Mouse (Mus musculus): ENCODE measurements around the gene Sall1.

Sall1 gene

GRCm38 (mm10) chr8:89037536-89038236 is 6.3 kb downstream of the Sall1 start:
- no peak for DNase-seq

- no peak for DNase-seq
These were observed 11.6 kb downstream of the Sall1 start for GRCm38 (mm10) chr8:89032412-89032811.

GRCm38 (mm10) chr8:89028156-89028555 is 15.8 kb downstream of the Sall1 start:
- DNase-seq, result no peak

- DNase-seq, result no peak
These were observed 17.8 kb downstream of the Sall1 start for GRCm38 (mm10) chr8:89026139-89026520.

GRCm38 (mm10) chr8:89025281-89026138 is 18.5 kb downstream of the Sall1 start:
- DNase-seq, result no peak

- DNase-seq, result no peak
These were observed 19.2 kb downstream of the Sall1 start for GRCm38 (mm10) chr8:89024796-89025195.

DNA sequence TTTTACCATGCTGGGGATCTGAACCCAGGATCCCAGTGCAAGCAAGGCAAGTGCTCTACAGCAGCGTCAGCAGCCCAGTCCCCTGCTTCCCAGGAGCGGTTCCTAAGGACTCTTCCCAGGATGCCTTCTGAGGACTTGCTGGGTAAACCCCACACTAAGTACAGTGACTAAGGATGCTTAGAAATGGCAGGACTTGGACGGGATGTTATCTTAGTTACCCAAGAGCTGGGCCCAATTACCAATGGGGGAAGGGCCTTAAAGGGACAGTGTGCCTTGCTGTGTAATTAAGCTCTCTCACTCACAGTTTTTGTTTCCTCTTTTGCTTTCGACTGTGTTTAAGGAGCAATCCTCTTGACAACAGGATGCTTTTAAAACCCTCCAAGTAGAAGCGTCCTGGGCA is 22.8 kb downstream of the Sall1 start:
- DNase-seq, result no peak

GRCm38 (mm10) chr8:89017891-89018290 is 26.1 kb downstream of the Sall1 start:
- no peak for DNase-seq

DNA sequence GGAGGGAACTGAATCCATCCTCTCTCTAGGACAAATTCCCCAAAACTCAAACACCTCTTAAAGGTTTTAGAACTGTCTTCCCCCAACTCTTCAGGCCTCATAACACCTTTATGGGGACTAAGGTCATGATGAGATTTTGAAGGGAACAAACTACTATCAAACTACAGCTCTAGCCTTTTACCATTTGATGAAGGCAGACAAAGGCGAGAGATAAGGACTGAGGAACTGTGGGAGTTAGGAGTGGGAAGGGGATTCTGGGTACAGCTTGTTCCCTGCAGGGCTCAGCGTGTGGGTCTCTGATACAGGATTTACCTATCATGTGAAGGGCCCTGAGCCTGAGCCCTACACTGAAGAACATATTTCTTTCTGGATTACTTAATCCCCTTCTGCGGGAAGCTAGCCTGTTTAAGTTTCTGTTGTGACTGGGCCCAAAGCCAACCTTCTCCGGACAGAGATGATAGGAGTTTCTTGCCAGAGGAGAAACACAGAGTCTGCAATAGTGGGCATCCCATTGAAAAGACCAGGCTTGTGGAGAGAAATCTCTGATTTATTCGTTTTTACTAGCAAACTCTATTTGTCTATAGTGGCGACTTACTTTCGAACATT is 27.4 kb downstream of the Sall1 start:
- no peak for DNase-seq

DNA sequence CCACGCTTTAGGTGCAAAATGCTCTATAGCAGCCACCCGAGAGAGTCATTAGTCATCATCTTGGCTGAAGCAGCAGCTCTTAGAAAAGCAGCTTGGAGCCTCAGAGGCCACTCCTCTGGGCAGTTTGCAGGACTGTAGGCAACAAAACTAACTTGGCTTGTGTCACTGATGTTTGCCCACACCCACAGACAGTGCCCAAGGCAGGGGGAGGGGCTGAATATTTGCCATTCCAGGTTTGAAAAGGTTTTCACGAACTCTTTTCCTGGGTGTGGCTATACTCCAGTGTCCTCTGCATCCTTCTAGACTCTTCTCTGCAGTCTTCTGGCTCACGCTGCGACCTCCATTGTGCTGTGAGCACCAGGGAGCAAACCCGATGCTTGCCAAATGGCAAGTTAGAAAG is 28.4 kb downstream of the Sall1 start:
- DNase-seq, result no peak

GRCm38 (mm10) chr8:89012853-89013534 is 31.0 kb downstream of the Sall1 start:
- no peak for DNase-seq

DNA sequence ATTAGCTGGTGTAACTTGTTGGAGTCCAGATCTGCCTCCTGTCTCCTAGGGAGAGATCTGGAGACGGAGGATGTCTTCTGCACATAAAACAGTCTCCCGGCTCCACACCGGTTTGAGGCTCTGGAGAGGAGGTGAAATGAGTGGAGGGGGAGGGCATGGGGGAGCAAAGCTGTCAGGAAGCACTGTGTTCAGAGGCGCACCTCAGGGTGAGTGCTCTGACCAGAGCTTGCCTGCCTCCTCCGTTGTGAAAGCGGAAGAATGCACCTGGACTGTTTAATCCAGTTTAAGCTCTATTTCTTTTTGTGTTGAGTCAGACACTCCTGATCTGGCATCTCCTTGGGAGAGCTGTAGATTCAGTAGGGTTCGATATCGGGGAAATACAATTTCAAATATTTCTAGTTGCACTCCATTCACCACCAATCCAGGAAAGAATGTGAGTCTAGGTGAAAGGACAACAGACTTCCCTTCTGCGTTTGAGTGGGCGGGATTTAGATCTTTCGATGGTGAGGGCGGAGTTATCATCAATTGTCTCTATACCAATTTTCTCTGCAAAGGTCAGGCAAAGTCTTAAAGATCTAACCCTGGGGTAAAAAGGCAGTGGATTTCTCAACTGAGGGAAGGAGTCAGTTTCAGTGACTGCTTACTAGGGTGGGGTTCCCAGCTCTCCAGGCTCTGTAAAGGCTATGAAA is 31.8 kb downstream of the Sall1 start:
- no peak for DNase-seq

- DNase-seq, result no peak
These were observed 35.2 kb downstream of the Sall1 start for GRCm38 (mm10) chr8:89008784-89009183.

- DNase-seq, result no peak
These were observed 36.8 kb downstream of the Sall1 start for GRCm38 (mm10) chr8:89007114-89007513.

GRCm38 (mm10) chr8:89006426-89006825 is 37.5 kb downstream of the Sall1 start:
- no peak for DNase-seq

GRCm38 (mm10) chr8:89005797-89006196 is 38.2 kb downstream of the Sall1 start:
- DNase-seq, result no peak

- DNase-seq, result no peak
These were observed 39.9 kb downstream of the Sall1 start for GRCm38 (mm10) chr8:89004041-89004440.

GRCm38 (mm10) chr8:89003336-89003896 is 40.5 kb downstream of the Sall1 start:
- no peak for DNase-seq

- no peak for DNase-seq
These were observed 41.8 kb downstream of the Sall1 start for GRCm38 (mm10) chr8:89002128-89002527.

DNA sequence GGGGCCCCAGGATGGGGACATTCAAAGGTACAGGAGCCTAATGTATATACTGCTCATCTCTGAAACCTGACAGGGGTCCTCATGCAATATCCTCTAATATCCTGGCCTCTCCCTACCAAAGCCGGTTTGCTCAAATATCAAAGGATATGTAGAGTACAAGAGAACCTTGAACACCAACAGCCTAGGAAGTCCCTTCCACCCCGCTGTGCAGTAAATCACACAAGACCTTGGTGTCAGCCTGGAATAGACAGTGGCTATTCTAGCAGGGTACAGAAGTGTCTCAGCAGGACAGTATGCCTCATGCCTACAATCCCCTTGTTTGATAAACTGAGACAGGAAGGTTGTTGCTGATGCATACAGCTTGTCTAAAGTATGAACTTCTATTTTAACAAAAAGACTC is 46.7 kb downstream of the Sall1 start:
- DNase-seq, result no peak

GRCm38 (mm10) chr8:88991780-88992509 is 52.0 kb downstream of the Sall1 start:
- DNase-seq, result no peak

- DNase-seq, result no peak
These were observed 52.8 kb downstream of the Sall1 start for GRCm38 (mm10) chr8:88991176-88991575.
